Mouse (Mus musculus) left cerebral cortex, adult 8-10 months (tissue): Measurements from ENCODE around the gene Il34. TPM values are rescaled to one million over a fixed set of nuclear protein-coding genes. Genes with fewer than 3 reads are reported as not detected.
"Not testable (repeated sequence)": the region's sequence is repeated elsewhere in the genome, so short reads cannot be mapped to it uniquely, and the experiment has no call there.

Experiments used
- DNase-seq, 2 experiments: peaks; one replicate each; pipeline ENCODE4 v3.0.0; 2022; ENCODE audit warnings: low spot score in 2 of 2
- total RNA-seq, 4 experiments: library from RNA; stranded (reverse); gene quantifications; 2 replicates each; pipeline ENCODE4 v1.2.4; 2022

The Il34 gene
- total RNA-seq, 4 experiments from 2014 or later = 80.4 to 88.7 (median 81.2) TPM

- DNase-seq = no peak
Measured at GRCm38 (mm10) chr8:110810481-110811065, 4.8 kb upstream of the Il34 start.

- DNase-seq = no peak
Measured at GRCm38 (mm10) chr8:110809831-110810230, 4.1 kb upstream of the Il34 start.

GRCm38 (mm10) chr8:110808495-110809472 is 3.1 kb upstream of the Il34 start:
- no peak for DNase-seq

- no peak for DNase-seq
Measured at GRCm38 (mm10) chr8:110806146-110806545, 422 bp upstream of the Il34 start.

GRCm38 (mm10) chr8:110804825-110805514 is 754 bp downstream of the Il34 start:
- no peak for DNase-seq

GRCm38 (mm10) chr8:110803856-110804255 is 1.9 kb downstream of the Il34 start:
- DNase-seq = no peak

GRCm38 (mm10) chr8:110802988-110803387 is 2.7 kb downstream of the Il34 start:
- no peak for DNase-seq

- DNase-seq = no peak
Measured at GRCm38 (mm10) chr8:110797086-110797485, 8.6 kb downstream of the Il34 start.

- DNase-seq = no peak
Measured at GRCm38 (mm10) chr8:110794363-110794965, 11.3 kb downstream of the Il34 start.

GRCm38 (mm10) chr8:110793936-110794335 is 11.8 kb downstream of the Il34 start:
- no peak for DNase-seq

- DNase-seq = peak in 1 of 2 experiments; percentile 28
Measured at GRCm38 (mm10) chr8:110793511-110793910, 12.2 kb downstream of the Il34 start.

GRCm38 (mm10) chr8:110792574-110793200 is 13.0 kb downstream of the Il34 start:
- DNase-seq = peak in 1 of 2 experiments; percentile 51

GRCm38 (mm10) chr8:110791164-110791563 is 14.6 kb downstream of the Il34 start:
- no peak for DNase-seq

- no peak for DNase-seq
Measured at GRCm38 (mm10) chr8:110790270-110790669, 15.5 kb downstream of the Il34 start.

GRCm38 (mm10) chr8:110789571-110789970 is 16.2 kb downstream of the Il34 start:
- no peak for DNase-seq

- DNase-seq = no peak
Measured at GRCm38 (mm10) chr8:110788981-110789380, 16.7 kb downstream of the Il34 start.

- no peak for DNase-seq
Measured at GRCm38 (mm10) chr8:110787411-110787954, 18.2 kb downstream of the Il34 start.

- DNase-seq = no peak
Measured at GRCm38 (mm10) chr8:110786934-110787333, 18.8 kb downstream of the Il34 start.

GRCm38 (mm10) chr8:110786501-110786900 is 19.2 kb downstream of the Il34 start:
- DNase-seq = not testable (repeated sequence)

- DNase-seq = no peak
Measured at GRCm38 (mm10) chr8:110785366-110785765, 20.4 kb downstream of the Il34 start.
